Mouse (Mus musculus) embryonic facial prominence, embryonic 12.5 days (tissue): ENCODE measurements at regions not wholly inside any gene's neighbourhood (a gene's known extent, or its start where the extent isn't known, plus 50 kb on each side); places are given as distances from the start of the nearest gene placed in this dataset.

Source experiments
- ATAC-seq: fragments of 200-750 bp; cut with Nextera tagmentation; 2 replicates; pipeline ENCODE4 v1.8.0; 2017; ENCODE audit not compliant: insufficient number of reproducible peaks, insufficient read depth, low FRiP score, low TSS enrichment
- H3K27ac ChIP-seq: fragments of 300-500 bp; sonication (generic); 2 replicates; pipeline ENCODE4 v1.5.1; 2016; ENCODE audit warnings: mild to moderate bottlenecking
- H3K27me3 ChIP-seq: fragments of 300-500 bp; sonication (generic); 2 replicates; pipeline ENCODE4 v1.6.1; 2016; ENCODE audit warnings: mild to moderate bottlenecking, moderate library complexity
- H3K36me3 ChIP-seq: fragments of 300-500 bp; sonication (generic); 2 replicates; pipeline ENCODE4 v1.6.1; 2016; ENCODE audit warnings: mild to moderate bottlenecking
- H3K4me1 ChIP-seq: fragments of 300-500 bp; sonication (generic); 2 replicates; pipeline ENCODE4 v1.6.1; 2016
- H3K4me2 ChIP-seq: fragments of 300-500 bp; sonication (generic); replicated peaks from 2 replicates; pipeline ENCODE4 v1.6.1; 2016; ENCODE audit warnings: mild to moderate bottlenecking, moderate library complexity
- H3K4me3 ChIP-seq: fragments of 300-500 bp; sonication (generic); 2 replicates; pipeline ENCODE4 v1.5.1; 2016; ENCODE audit warnings: mild to moderate bottlenecking
- H3K9ac ChIP-seq: fragments of 300-500 bp; sonication (generic); 2 replicates; pipeline ENCODE4 v1.6.1; 2016; ENCODE audit warnings: mild to moderate bottlenecking, moderate library complexity
- H3K9me3 ChIP-seq: fragments of 300-500 bp; sonication (generic); 2 replicates; pipeline ENCODE4 v1.6.1; 2016; ENCODE audit warnings: mild to moderate bottlenecking, moderate library complexity
- WGBS: fragments of 180-500 bp; shearing (Covaris S2); methylation state at CpG from one replicate; pipeline ENCODE4 v1.1.7; 2016; 5-methylcytosine and 5-hydroxymethylcytosine counted together

DNA sequence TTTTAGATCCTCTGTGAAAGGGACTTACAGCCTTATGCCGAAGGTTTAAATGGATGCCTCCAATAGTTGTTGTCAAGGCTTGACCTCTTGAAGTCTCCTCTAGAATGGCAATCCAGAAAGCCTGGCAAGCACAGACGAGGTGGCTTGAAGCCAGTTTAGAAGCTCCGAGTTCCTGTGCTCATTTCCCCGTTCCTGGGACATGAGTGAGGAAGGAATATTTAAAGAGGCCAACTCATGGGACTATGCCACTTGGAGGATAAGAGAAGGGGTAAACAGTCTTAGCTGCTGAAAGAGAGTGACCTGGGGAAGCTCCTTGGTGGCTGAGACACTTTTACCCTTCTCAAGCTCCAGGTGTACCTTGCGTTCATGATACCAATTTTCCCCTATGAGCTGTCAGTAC lies 335.1 kb upstream of the Xrcc4 start:
- no peaks in the 10 kb centered on the region for H3K36me3 ChIP-seq
- no peaks in the 10 kb centered on the region for H3K9me3 ChIP-seq
- no peak overlapping the region for H3K4me2 ChIP-seq
- 0 out of 2 replicates have a peak, but pooled peaks cover 4% of the 10 kb centered on the region for H3K4me1 ChIP-seq
- H3K27me3 ChIP-seq = no peaks in the 10 kb centered on the region
- H3K4me3 ChIP-seq = no peak overlapping the region
- no peak for ATAC-seq
- H3K27ac ChIP-seq = no peak overlapping the region
- no peak overlapping the region for H3K9ac ChIP-seq
- WGBS = 87% methylated on average over 5 of the region's 5 CpGs

DNA sequence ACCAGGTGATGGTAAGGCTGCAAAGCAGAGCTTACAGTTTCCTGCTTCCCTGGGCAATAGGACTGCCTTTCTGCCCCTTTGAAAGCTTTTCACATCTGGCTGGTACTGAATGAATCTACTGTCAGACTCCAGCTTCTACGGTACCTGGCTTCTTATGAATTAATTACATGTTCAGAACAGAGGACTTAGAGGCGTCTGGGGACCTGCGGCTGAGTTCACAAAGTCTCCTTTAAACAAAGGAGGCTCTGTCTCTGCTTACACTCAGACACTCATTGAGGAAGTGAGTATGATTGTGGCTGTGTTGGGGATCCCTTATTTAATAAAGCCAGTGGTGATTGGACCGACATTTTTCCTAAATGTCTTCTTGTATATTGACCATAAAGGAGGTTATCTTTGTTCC lies 331.6 kb upstream of the Xrcc4 start:
- Histone ChIP-seq H3K36me3 (no peaks in the 10 kb centered on the region), H3K4me3 (no peak overlapping the region), H3K4me2 (no peak overlapping the region), H3K4me1 (0 out of 2 replicates have a peak, but pooled peaks cover 4% of the 10 kb centered on the region), H3K27ac (0 out of 2 replicates have a peak overlapping the region, but pooled peaks have one; percentile 9), H3K9ac (no peak overlapping the region), H3K9me3 (no peaks in the 10 kb centered on the region), H3K27me3 (no peaks in the 10 kb centered on the region)
- ATAC-seq = no peak
- WGBS = 22% methylated on average over 4 of the region's 4 CpGs

- H3K4me2 ChIP-seq = no peak overlapping the region
- 84% methylated on average over 4 of the region's 4 CpGs for WGBS
Measured at GRCm38 (mm10) chr13:90404392-90404791, 315.0 kb upstream of the Xrcc4 start.

DNA sequence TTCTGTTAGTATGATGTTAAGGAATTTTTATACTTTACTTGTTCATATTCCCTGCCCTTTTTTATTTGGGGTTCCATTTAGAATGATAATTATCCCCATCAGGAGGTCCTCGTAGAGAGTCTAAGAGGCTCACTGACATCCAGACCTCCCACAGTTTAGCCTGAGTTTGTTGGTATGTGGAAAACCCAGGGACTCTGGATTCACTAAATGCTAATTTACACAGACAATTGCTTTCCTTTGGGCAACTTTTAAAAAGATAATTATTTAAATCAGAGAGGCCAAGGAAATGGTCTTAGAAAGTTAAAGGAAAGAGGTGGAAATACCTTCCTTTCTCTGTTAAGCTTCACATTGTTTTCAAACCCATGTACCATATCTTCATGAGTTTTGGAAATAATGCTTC lies 312.7 kb upstream of the Xrcc4 start:
- no peaks in the 10 kb centered on the region for H3K36me3 ChIP-seq
- no peaks in the 10 kb centered on the region for H3K4me1 ChIP-seq
- 22% methylated on average over 1 of the region's 1 CpGs for WGBS
- ATAC-seq = no peak
- H3K4me3 ChIP-seq = no peak overlapping the region
- H3K4me2 ChIP-seq = no peak overlapping the region
- H3K27me3 ChIP-seq = no peaks in the 10 kb centered on the region
- no peak overlapping the region for H3K27ac ChIP-seq
- no peak overlapping the region for H3K9ac ChIP-seq
- no peaks in the 10 kb centered on the region for H3K9me3 ChIP-seq

More at GRCm38 (mm10) chr13:90404392-90404791, 315.0 kb upstream of the Xrcc4 start:
- Histone ChIP-seq H3K27me3 (no peaks in the 10 kb centered on the region), H3K9ac (no peak overlapping the region), H3K27ac (no peak overlapping the region), H3K9me3 (no peaks in the 10 kb centered on the region), H3K4me1 (no peaks in the 10 kb centered on the region), H3K36me3 (no peaks in the 10 kb centered on the region), H3K4me3 (no peak overlapping the region)
- no peak for ATAC-seq

DNA sequence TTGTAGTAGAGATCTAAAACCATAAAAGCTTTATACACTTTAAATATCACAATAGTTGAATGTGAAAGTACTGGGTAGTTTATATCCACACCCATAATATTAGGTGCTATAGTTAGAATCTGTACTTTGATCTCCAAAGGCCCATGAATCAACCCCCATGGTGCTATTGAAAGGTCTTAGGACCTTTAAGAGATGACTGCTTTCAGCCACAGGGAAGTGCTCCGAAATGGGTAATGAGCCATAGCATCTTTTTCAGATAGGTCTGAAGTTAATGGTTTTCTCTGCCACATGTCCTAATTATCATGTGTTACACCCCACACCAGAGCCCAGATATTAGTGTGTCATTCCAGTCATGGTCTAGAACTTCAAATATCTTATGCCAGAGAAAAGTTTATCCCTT lies 312.1 kb upstream of the Xrcc4 start:
- H3K4me3 ChIP-seq = no peak overlapping the region
- no peaks in the 10 kb centered on the region for H3K9me3 ChIP-seq
- 71% methylated on average over 1 of the region's 1 CpGs for WGBS
- no peak for ATAC-seq
- H3K4me1 ChIP-seq = no peaks in the 10 kb centered on the region
- no peak overlapping the region for H3K9ac ChIP-seq
- H3K4me2 ChIP-seq = no peak overlapping the region
- H3K27me3 ChIP-seq = no peaks in the 10 kb centered on the region
- no peak overlapping the region for H3K27ac ChIP-seq
- no peaks in the 10 kb centered on the region for H3K36me3 ChIP-seq

GRCm38 (mm10) chr13:90395274-90396023 lies 306.0 kb upstream of the Xrcc4 start:
- no peaks in the 10 kb centered on the region for H3K36me3 ChIP-seq
- no peak overlapping the region for H3K4me3 ChIP-seq
- no peak overlapping the region for H3K9ac ChIP-seq
- no peaks in the 10 kb centered on the region for H3K4me1 ChIP-seq
- H3K9me3 ChIP-seq = no peaks in the 10 kb centered on the region
- H3K27ac ChIP-seq = no peak overlapping the region
- 63% methylated on average over 8 of the region's 8 CpGs for WGBS
- ATAC-seq = no peak
- H3K27me3 ChIP-seq = no peaks in the 10 kb centered on the region
- H3K4me2 ChIP-seq = no peak overlapping the region

DNA sequence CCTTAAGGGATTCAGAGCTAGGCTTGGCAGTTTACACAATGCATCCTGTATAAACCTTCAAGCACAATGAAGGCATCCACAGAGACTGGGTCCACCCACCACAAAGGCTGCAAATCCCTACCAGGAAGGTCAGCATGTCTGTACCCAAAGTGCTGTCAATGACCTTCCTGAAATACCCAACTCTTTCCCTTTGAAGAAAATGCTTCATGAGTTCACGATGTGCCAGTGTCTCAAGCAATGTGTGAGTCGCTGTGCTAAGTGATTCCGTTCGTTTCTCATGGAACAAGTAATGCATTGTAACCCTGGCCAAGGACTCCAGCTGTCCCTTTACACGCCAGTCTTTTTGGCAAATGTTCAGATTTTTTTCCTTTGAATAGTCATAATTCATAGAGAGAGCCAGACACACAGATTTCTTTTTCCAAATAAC lies 305.4 kb upstream of the Xrcc4 start:
- Histone ChIP-seq H3K27me3 (no peaks in the 10 kb centered on the region), H3K27ac (no peak overlapping the region), H3K9ac (no peak overlapping the region), H3K36me3 (no peaks in the 10 kb centered on the region), H3K4me3 (no peak overlapping the region), H3K4me2 (no peak overlapping the region), H3K4me1 (no peaks in the 10 kb centered on the region), H3K9me3 (no peaks in the 10 kb centered on the region)
- ATAC-seq = 0 out of 2 replicates have a peak, but pooled peaks have one; percentile 47
- 24% methylated on average over 5 of the region's 5 CpGs for WGBS

DNA sequence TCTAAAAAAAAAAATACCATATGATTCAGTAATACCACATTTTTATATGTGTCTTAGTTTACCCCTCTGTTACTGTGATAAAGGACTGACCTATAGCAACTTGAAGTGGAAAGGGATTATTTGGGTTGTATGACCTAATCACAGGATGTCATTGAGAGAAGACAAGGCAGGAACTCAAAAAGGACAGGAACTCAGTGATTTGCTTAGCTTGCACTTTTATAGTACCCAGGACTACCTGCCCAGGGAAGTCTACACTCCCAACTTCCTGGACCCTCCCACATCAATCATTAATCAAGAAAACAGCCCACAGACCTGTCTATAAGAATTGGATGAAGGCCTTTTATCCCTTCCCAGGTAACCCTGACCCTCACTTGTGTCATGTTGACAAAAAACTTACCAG lies 303.0 kb upstream of the Xrcc4 start:
- no peaks in the 10 kb centered on the region for H3K9me3 ChIP-seq
- H3K27ac ChIP-seq = no peak overlapping the region
- no peak overlapping the region for H3K9ac ChIP-seq
- no peak for ATAC-seq
- H3K27me3 ChIP-seq = no peaks in the 10 kb centered on the region
- no peaks in the 10 kb centered on the region for H3K4me1 ChIP-seq
- H3K36me3 ChIP-seq = no peaks in the 10 kb centered on the region
- H3K4me2 ChIP-seq = no peak overlapping the region
- H3K4me3 ChIP-seq = no peak overlapping the region

DNA sequence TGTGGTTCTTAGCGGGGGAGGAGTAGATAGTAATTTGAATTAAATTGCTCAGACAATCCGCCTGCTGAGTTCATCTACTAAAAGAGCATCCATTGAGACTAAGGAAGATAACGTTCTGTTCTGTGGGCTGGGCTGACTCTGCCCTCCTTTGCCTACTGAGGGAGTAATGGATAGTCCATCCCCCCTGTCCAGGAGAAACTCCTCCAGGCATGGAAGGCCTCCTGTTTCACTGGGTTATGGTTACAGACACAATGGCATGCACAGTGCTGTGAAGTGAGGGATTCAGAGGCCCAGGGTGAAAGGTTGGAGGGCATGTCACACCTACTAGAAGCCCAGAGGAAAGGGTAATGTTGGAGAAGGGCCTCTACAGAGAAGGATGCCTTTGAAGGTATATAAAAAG lies 287.2 kb upstream of the Xrcc4 start:
- no peaks in the 10 kb centered on the region for H3K9me3 ChIP-seq
- WGBS = 53% methylated on average over 3 of the region's 3 CpGs
- no peak overlapping the region for H3K4me3 ChIP-seq
- no peak overlapping the region for H3K27ac ChIP-seq
- ATAC-seq = no peak
- no peak overlapping the region for H3K9ac ChIP-seq
- no peaks in the 10 kb centered on the region for H3K27me3 ChIP-seq
- no peak overlapping the region for H3K4me2 ChIP-seq
- no peaks in the 10 kb centered on the region for H3K4me1 ChIP-seq
- no peaks in the 10 kb centered on the region for H3K36me3 ChIP-seq

- no peaks in the 10 kb centered on the region for H3K4me1 ChIP-seq
- no peak overlapping the region for H3K4me3 ChIP-seq
- H3K4me2 ChIP-seq = no peak overlapping the region
- no peak overlapping the region for H3K27ac ChIP-seq
- H3K9ac ChIP-seq = no peak overlapping the region
- H3K9me3 ChIP-seq = no peaks in the 10 kb centered on the region
- no peaks in the 10 kb centered on the region for H3K36me3 ChIP-seq
- no peaks in the 10 kb centered on the region for H3K27me3 ChIP-seq
- no peak for ATAC-seq
- WGBS = 73% methylated on average over 6 of the region's 6 CpGs
Measured at GRCm38 (mm10) chr13:90376207-90376606, 286.8 kb upstream of the Xrcc4 start.

- H3K27me3 ChIP-seq = no peaks in the 10 kb centered on the region
- 31% methylated on average over 4 of the region's 4 CpGs for WGBS
- ATAC-seq = no peak
Measured at GRCm38 (mm10) chr13:90371415-90372150, 282.2 kb upstream of the Xrcc4 start.

DNA sequence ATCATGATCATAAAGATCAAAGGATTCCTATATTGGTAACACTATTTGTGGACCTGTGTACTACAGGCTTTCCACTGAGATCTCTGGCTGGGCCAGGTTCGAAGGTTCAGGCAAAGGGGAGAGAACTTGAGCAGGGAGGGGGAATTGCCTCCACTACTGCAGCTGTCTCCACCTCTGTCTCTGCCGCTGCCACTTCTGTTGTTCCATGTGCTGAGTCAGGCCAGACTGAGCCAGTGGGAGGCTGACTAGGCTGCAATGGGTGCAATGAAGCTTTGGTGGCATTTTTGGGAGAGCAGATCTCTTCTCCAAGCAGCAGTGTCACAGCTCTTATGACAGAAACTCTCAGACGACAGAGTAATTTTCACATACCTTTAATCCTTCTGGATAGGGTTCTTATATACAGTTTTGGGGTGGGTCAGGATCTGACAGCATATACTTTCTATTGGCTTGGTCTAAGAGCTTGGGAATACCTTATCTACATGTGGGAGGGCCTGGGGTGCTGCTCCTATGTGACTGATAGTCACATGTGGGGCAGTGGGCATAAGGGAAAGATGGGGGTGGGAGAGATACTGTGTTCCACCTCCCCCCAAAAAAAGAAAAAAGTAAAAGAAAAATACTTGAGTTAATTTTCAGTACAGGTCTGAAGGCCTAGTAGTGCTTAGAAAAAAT lies 281.5 kb upstream of the Xrcc4 start:
- WGBS = 73% methylated on average over 3 of the region's 3 CpGs
- no peaks in the 10 kb centered on the region for H3K27me3 ChIP-seq
- H3K4me3 ChIP-seq = no peak overlapping the region
- no peak for ATAC-seq
- no peaks in the 10 kb centered on the region for H3K4me1 ChIP-seq
- H3K9me3 ChIP-seq = no peaks in the 10 kb centered on the region
- H3K4me2 ChIP-seq = no peak overlapping the region
- H3K36me3 ChIP-seq = no peaks in the 10 kb centered on the region
- H3K9ac ChIP-seq = no peak overlapping the region
- no peak overlapping the region for H3K27ac ChIP-seq

More at GRCm38 (mm10) chr13:90371415-90372150, 282.2 kb upstream of the Xrcc4 start:
- Histone ChIP-seq H3K9me3 (no peaks in the 10 kb centered on the region), H3K27ac (no peak overlapping the region), H3K4me3 (no peak overlapping the region), H3K9ac (no peak overlapping the region), H3K4me2 (no peak overlapping the region), H3K36me3 (no peaks in the 10 kb centered on the region), H3K4me1 (no peaks in the 10 kb centered on the region)
